Mouse (Mus musculus) lung, adult 2 months (tissue): ENCODE data around the gene Batf.

ENCODE experiments used
- CTCF ChIP-seq: fragments of 200-500 bp; IDR thresholded peaks from 2 replicates; pipeline ENCODE4 v1.5.1; 2011; ENCODE audit warnings: mild to moderate bottlenecking, low read length, control low read depth; ENCODE audit not compliant: insufficient read depth
- POLR2A ChIP-seq: fragments of 200-500 bp; IDR thresholded peaks from 2 replicates; pipeline ENCODE4 v1.6.1; 2011; ENCODE audit warnings: low read depth, mild to moderate bottlenecking, control low read depth, low read length, borderline replicate concordance; ENCODE audit errors: extremely low read depth

- TF ChIP-seq POLR2A (no peak), CTCF (no peak)
Measured at GRCm38 (mm10) chr12:85639326-85640008, 47.0 kb upstream of the Batf start.
